Mouse (Mus musculus) liver, adult (tissue): ENCODE results near the gene Hoxd8.

Experiments
- GATA4 ChIP-seq: IDR thresholded peaks from 2 replicates; pipeline ENCODE4 v1.6.1; 2014; ENCODE audit warnings: mild to moderate bottlenecking, low read length; ENCODE audit not compliant: insufficient replicate concordance

Hoxd8 gene

GRCm38 (mm10) chr2:74724244-74725015 lies 20.0 kb downstream of the Hoxd8 start:
- TF ChIP-seq GATA4, result no peak

GRCm38 (mm10) chr2:74725171-74725570 lies 20.8 kb downstream of the Hoxd8 start:
- no peak for TF ChIP-seq GATA4

- no peak for TF ChIP-seq GATA4
These were observed 22.1 kb downstream of the Hoxd8 start, which contains the start of gene Gm28230 for GRCm38 (mm10) chr2:74726551-74726950. Gene Gm28230 (plus strand): TSS chr2:74726728.

- no peak for TF ChIP-seq GATA4
These were observed 22.7 kb downstream of the Hoxd8 start for GRCm38 (mm10) chr2:74726973-74727639.

GRCm38 (mm10) chr2:74727640-74728302 lies 23.4 kb downstream of the Hoxd8 start:
- no peak for TF ChIP-seq GATA4

GRCm38 (mm10) chr2:74728303-74728680 lies 23.9 kb downstream of the Hoxd8 start:
- no peak for TF ChIP-seq GATA4

GRCm38 (mm10) chr2:74730331-74730730 lies 25.9 kb downstream of the Hoxd8 start:
- no peak for TF ChIP-seq GATA4

GRCm38 (mm10) chr2:74731055-74731454 lies 26.6 kb downstream of the Hoxd8 start:
- TF ChIP-seq GATA4, result no peak

- TF ChIP-seq GATA4, result no peak
These were observed 27.5 kb downstream of the Hoxd8 start for GRCm38 (mm10) chr2:74731799-74732512.

GRCm38 (mm10) chr2:74732513-74733316 lies 28.3 kb downstream of the Hoxd8 start:
- no peak for TF ChIP-seq GATA4

GRCm38 (mm10) chr2:74733317-74733661 lies 28.9 kb downstream of the Hoxd8 start:
- no peak for TF ChIP-seq GATA4

- no peak for TF ChIP-seq GATA4
These were observed 29.4 kb downstream of the Hoxd8 start for GRCm38 (mm10) chr2:74733765-74734164.

- TF ChIP-seq GATA4, result no peak
These were observed 30.0 kb downstream of the Hoxd8 start for GRCm38 (mm10) chr2:74734451-74734850.

- TF ChIP-seq GATA4, result no peak
These were observed 30.8 kb downstream of the Hoxd8 start for GRCm38 (mm10) chr2:74734996-74735811.
